Mouse (Mus musculus): Measurements from ENCODE around the gene Frmd4b. TPM values are rescaled to one million over a fixed set of nuclear protein-coding genes. Genes with fewer than 3 reads are reported as not detected.

The Frmd4b gene
- total and polyA plus RNA-seq, 3 experiments, result 0.13 to 0.70 (median 0.13) TPM

DNA sequence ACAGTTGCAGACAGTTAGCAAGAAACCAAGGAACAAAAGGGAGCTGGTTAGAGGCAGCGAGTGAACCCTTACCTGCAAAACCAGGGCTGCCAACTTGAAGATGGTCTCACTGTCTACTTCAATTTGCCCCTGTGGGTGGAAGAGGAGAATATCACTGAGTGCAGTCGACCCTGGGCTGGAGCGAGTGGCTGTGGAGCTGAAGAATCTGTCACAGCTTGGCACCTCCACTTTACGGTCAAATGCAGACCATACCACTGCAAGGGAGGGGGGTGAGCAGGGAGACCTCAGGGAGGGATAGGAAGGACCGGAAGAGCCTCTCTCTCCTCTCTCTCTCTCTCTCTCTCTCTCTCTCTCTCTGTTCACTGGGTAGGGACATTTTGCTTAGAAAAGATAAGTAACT lies 263.4 kb downstream of the Frmd4b start:
- Histone ChIP-seq H3K27me3 (replicated peaks) (no peaks in the 10 kb centered on the region), H3K36me3 (replicated peaks in 1 of 2; ENCODE audit: control insufficient read depth in 1 of 2, insufficient read depth in 1 of 2, low read length in 1 of 2) (no peaks in the 10 kb centered on the region), H3K27ac (ENCODE audit: insufficient read depth, low read depth) (no peak overlapping the region), H3K9ac (ENCODE audit: insufficient read depth, low read depth) (no peak overlapping the region), H3K4me3 (replicated peaks in 1 of 3; ENCODE audit: low read depth in 2 of 3, low read length in 2 of 3, poor library complexity in 1 of 3) (no peak overlapping the region), H3K79me2 (replicated peaks; ENCODE audit: control insufficient read depth, extremely low read depth, insufficient read depth, poor library complexity, severe bottlenecking) (no peaks in the 10 kb centered on the region), H3K4me2 (ENCODE audit: insufficient read depth, low read depth, poor library complexity, severe bottlenecking) (no peak overlapping the region), H3K9me3 (replicated peaks; ENCODE audit: low read length) (no peaks in the 10 kb centered on the region), H3K4me1 (ENCODE audit: control insufficient read depth in 1 of 2, insufficient read depth in 2 of 2) (no peaks in the 10 kb centered on the region)
- DNase-seq (ENCODE audit: extremely low read depth), result no peak
- in situ Hi-C loops (cut with MboI; ENCODE audit: low pct_ligation_motif_present, low pct_unique_long_range_greater_than_20kb, low sequenced_read_pairs), result no loop called here
- no peak for TF ChIP-seq TCF12 (IDR thresholded peaks at IDR 0.05; ENCODE audit: low read depth, low read length)
- no peak for TF ChIP-seq POLR2A (IDR thresholded peaks at IDR 0.05; ENCODE audit: low read depth, low read length)
- TF ChIP-seq KAT2A (IDR thresholded peaks at IDR 0.05; ENCODE audit: insufficient replicate concordance, low read length), result no peak
- no peak for TF ChIP-seq MXI1 (IDR thresholded peaks at IDR 0.05; ENCODE audit: low read depth, low read length)
- no peak for TF ChIP-seq MAZ (IDR thresholded peaks at IDR 0.05; ENCODE audit: low read depth, low read length)
- no peak for TF ChIP-seq ZNF384 (IDR thresholded peaks at IDR 0.05; ENCODE audit: low read depth, low read length)
- TF ChIP-seq ELF1 (IDR thresholded peaks at IDR 0.05; ENCODE audit: low read depth, low read length), result no peak
- TF ChIP-seq JUND (conservative IDR thresholded peaks at IDR 0.05; ENCODE audit: low read depth, low read length), result no peak
- TF ChIP-seq MAX (IDR thresholded peaks at IDR 0.05; ENCODE audit: low read length), result no peak
- TF ChIP-seq MYC (IDR thresholded peaks at IDR 0.05; ENCODE audit: low read depth, low read length), result no peak
- TF ChIP-seq BHLHE40 (IDR thresholded peaks at IDR 0.05; ENCODE audit: low read depth, low read length), result no peak
- TF ChIP-seq PAX5 (IDR thresholded peaks at IDR 0.05; ENCODE audit: low read length), result no peak
- no peak for TF ChIP-seq ZC3H11A (IDR thresholded peaks at IDR 0.05; ENCODE audit: low read depth, low read length)
- no peak for TF ChIP-seq NELFE (IDR thresholded peaks at IDR 0.05; ENCODE audit: low read depth, low read length)
- TF ChIP-seq ZKSCAN1 (IDR thresholded peaks at IDR 0.05; ENCODE audit: borderline replicate concordance, low read depth, low read length), result no peak
- no peak for TF ChIP-seq MAFK (IDR thresholded peaks at IDR 0.05; ENCODE audit: insufficient replicate concordance, low read length)
- dilution Hi-C loops (cut with MboI; ENCODE audit: extremely low pct_ligation_motif_present, extremely low pct_unique_long_range_greater_than_20kb, low sequenced_read_pairs), result no loop called here

DNA sequence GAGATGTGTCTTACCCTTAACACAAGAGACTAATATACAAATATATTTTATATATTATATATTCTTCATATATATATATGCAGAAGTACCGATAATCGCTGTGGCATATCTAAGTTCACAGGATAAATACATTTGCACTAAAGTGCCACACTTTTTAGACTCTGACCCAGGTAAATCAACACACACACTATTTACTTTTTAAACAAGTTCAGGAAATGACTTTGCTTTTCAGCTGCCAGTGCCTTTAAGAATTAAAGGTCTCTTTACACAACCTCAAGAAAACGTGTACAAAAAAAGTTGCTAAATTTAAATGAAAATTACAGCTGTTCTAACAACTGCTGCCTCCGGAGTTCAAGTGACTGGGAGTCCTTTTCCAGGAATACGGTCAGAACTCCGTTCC lies 264.0 kb downstream of the Frmd4b start:
- H3K79me2 ChIP-seq (replicated peaks; ENCODE audit: control insufficient read depth, extremely low read depth, insufficient read depth, poor library complexity, severe bottlenecking), result no peaks in the 10 kb centered on the region
- H3K4me3 ChIP-seq (replicated peaks in 1 of 3; ENCODE audit: low read depth in 2 of 3, low read length in 2 of 3, poor library complexity in 1 of 3), result no peak overlapping the region
- no peaks in the 10 kb centered on the region for H3K36me3 ChIP-seq (replicated peaks in 1 of 2; ENCODE audit: control insufficient read depth in 1 of 2, insufficient read depth in 1 of 2, low read length in 1 of 2)
- H3K9ac ChIP-seq (ENCODE audit: insufficient read depth, low read depth), result no peak overlapping the region
- in situ Hi-C loops (cut with MboI; ENCODE audit: low pct_ligation_motif_present, low pct_unique_long_range_greater_than_20kb, low sequenced_read_pairs), result no loop called here
- no peak for DNase-seq (ENCODE audit: extremely low read depth)
- H3K4me1 ChIP-seq (ENCODE audit: control insufficient read depth in 1 of 2, insufficient read depth in 2 of 2), result no peaks in the 10 kb centered on the region
- TF ChIP-seq JUN (IDR thresholded peaks at IDR 0.05; ENCODE audit: insufficient read depth, low read depth, low read length) (no peak), ETS1 (conservative IDR thresholded peaks at IDR 0.05; ENCODE audit: low read depth, low read length) (no peak), EP300 (IDR thresholded peaks at IDR 0.05; ENCODE audit: low read length) (no peak), TCF12 (IDR thresholded peaks at IDR 0.05; ENCODE audit: low read depth, low read length) (no peak), GABPA (IDR thresholded peaks at IDR 0.05; ENCODE audit: insufficient replicate concordance, low read depth, low read length) (no peak), NELFE (IDR thresholded peaks at IDR 0.05; ENCODE audit: low read depth, low read length) (no peak), PAX5 (IDR thresholded peaks at IDR 0.05; ENCODE audit: low read length) (no peak), CTCF (conservative IDR thresholded peaks at IDR 0.05 in 1 of 2, IDR thresholded peaks at IDR 0.05 in 1 of 2; ENCODE audit: low read depth in 2 of 2, low read length in 2 of 2) (no peak), NRF1 (IDR thresholded peaks at IDR 0.05; ENCODE audit: low read depth, low read length) (no peak)
- no peak overlapping the region for H3K27ac ChIP-seq (ENCODE audit: insufficient read depth, low read depth)
- H3K9me3 ChIP-seq (replicated peaks; ENCODE audit: low read length), result no peaks in the 10 kb centered on the region
- dilution Hi-C loops (cut with MboI; ENCODE audit: extremely low pct_ligation_motif_present, extremely low pct_unique_long_range_greater_than_20kb, low sequenced_read_pairs), result no loop called here
- no peak overlapping the region for H3K4me2 ChIP-seq (ENCODE audit: insufficient read depth, low read depth, poor library complexity, severe bottlenecking)
- H3K27me3 ChIP-seq (replicated peaks), result no peaks in the 10 kb centered on the region

Data from CH12.LX (cell line).